Mouse (Mus musculus) lung, postnatal 25 days (tissue): Measurements from ENCODE around the gene Smarca5.

Source experiments
- DNase-seq: peaks from one replicate; pipeline ENCODE4 v3.0.0; 2022; ENCODE audit warnings: low spot score

Gene Smarca5

GRCm38 (mm10) chr8:80663476-80663875 lies 75.8 kb downstream of the Smarca5 start:
- no peak for DNase-seq

DNA sequence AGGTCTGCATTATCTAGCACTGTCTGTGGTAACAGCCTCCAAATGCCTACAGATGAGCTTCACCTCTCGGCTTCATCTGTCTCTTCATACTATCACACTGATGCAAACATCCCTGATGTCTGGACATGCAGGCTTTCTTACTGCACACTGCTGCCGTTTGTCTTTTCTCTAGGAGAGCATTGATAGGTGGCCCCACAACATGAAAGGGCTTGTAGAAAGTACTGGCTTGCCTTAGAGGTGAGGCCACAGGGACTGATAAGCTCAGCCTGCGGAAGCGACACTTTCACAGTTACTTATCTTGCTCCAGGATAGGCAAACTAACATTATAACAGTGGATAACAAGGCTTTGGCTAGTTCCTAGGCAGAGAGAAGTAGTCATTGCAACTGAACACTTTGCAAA lies 78.2 kb downstream of the Smarca5 start:
- no peak for DNase-seq

DNA sequence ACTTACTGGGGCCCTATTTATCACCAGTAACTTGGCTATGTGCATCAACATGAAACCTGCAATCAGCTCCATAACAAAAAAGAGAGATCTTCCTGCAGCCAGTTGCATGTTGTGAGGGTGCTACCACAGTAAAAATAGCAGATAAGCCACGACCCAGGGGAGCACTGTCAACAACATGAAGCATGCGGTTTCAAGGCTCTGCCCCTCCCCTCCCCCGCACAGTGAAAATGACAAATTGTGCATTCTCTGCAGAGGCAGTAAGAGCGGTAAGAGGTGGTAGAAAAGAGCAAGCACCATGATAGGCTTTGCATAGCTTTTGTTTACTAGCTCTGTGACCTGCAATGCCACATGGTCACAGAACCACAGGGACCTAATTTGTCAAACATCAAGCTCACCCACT lies 81.7 kb downstream of the Smarca5 start:
- no peak for DNase-seq
